Mouse (Mus musculus) kidney, adult 2 months (tissue): ENCODE measurements around the gene Cpm.

Source experiments
- CTCF ChIP-seq: fragments of 200-500 bp; conservative IDR thresholded peaks from 2 replicates; pipeline ENCODE4 v1.5.1; 2011; ENCODE audit warnings: low read depth, mild to moderate bottlenecking, control low read depth, low read length, moderate library complexity, mixed read lengths; ENCODE audit not compliant: insufficient read depth, insufficient read length
- POLR2A ChIP-seq: fragments of 200-500 bp; IDR thresholded peaks from one replicate; pipeline ENCODE4 v1.6.1; 2011; ENCODE audit warnings: low read depth, low read length, control low read depth

DNA sequence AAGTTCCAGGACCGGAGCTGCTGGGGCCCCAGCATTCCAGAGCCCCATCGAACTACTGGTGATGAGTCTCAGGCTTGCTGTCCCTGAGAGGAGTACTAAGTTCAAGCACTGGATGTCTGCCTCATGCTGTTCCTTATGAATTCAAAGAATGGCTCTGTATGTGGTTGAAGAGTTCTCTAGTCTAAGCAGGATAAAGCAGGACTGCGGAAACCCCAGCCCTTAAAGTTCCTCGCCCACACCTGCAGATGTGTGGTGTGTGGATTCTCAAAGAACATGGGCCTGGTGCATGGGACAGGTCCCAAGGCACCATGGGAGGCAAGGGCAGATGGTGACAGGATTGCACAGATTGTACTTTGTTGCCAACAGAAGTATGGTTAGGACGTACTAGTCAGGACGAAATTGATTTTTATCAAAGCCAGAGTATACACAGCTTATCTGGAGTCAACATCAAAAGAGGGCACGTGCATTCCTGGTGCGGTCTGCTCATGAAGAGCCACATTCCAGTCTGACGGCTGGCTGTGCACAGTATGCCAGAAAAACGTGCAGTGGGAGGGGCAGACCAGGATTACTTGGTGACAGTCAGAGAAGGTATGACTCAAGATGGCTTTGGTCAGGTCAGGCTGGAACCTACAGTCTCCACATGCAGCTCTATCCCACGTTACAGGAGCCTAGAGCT is 100.0 kb downstream of the Cpm start:
- TF ChIP-seq CTCF (no peak), POLR2A (no peak)
